Mouse (Mus musculus) midbrain, embryonic 12.5 days (tissue): ENCODE measurements around the gene Grpel1. TPM values are rescaled to one million over a fixed set of nuclear protein-coding genes. Genes with fewer than 3 reads are reported as not detected.

Experiments
- ATAC-seq: fragments of 200-750 bp; cut with Nextera tagmentation; 2 replicates; pipeline ENCODE4 v1.8.0; 2017; ENCODE audit warnings: low read depth, moderate TSS enrichment, moderate library complexity; ENCODE audit not compliant: low FRiP score
- H3K27ac ChIP-seq: fragments of 300-500 bp; sonication (generic); replicated peaks from 2 replicates; pipeline ENCODE4 v1.5.1; 2016; ENCODE audit warnings: mild to moderate bottlenecking
- H3K27me3 ChIP-seq: fragments of 300-500 bp; sonication (generic); 2 replicates; pipeline ENCODE4 v1.6.1; 2016; ENCODE audit warnings: mild to moderate bottlenecking
- H3K36me3 ChIP-seq: fragments of 300-500 bp; sonication (generic); 2 replicates; pipeline ENCODE4 v1.6.1; 2016
- H3K4me1 ChIP-seq: fragments of 300-500 bp; sonication (generic); 2 replicates; pipeline ENCODE4 v1.6.1; 2016
- H3K4me2 ChIP-seq: fragments of 300-500 bp; sonication (generic); replicated peaks from 2 replicates; pipeline ENCODE4 v1.6.1; 2016; ENCODE audit warnings: mild to moderate bottlenecking, moderate library complexity
- H3K4me3 ChIP-seq: fragments of 300-500 bp; sonication (generic); 2 replicates; pipeline ENCODE4 v1.5.1; 2016; ENCODE audit warnings: mild to moderate bottlenecking
- H3K9ac ChIP-seq: fragments of 300-500 bp; sonication (generic); replicated peaks from 2 replicates; pipeline ENCODE4 v1.6.1; 2016; ENCODE audit warnings: mild to moderate bottlenecking, moderate library complexity
- H3K9me3 ChIP-seq: fragments of 300-500 bp; sonication (generic); 2 replicates; pipeline ENCODE4 v1.6.1; 2016; ENCODE audit warnings: mild to moderate bottlenecking
- WGBS: fragments of 180-500 bp; shearing (Covaris S2); methylation state at CpG from one replicate; pipeline ENCODE4 v1.1.7; 2016; 5-methylcytosine and 5-hydroxymethylcytosine counted together
- polyA plus RNA-seq: library from polyadenylated mRNA; unstranded; fragments of >200 nt; fragmentation: Nextera tagmentation; extraction: Ambion mirVana; gene quantifications from 2 replicates; pipeline ENCODE4 v1.2.1, GENCODE M21; 2016

Gene Grpel1
- polyA plus RNA-seq, 1 experiment from 2014 or later = 49.3 TPM

- Histone ChIP-seq H3K9ac (no peak overlapping the region), H3K4me1 (no peaks in the 10 kb centered on the region), H3K4me3 (no peak overlapping the region), H3K27ac (no peak overlapping the region), H3K4me2 (no peak overlapping the region), H3K9me3 (no peaks in the 10 kb centered on the region), H3K36me3 (peaks cover 74% of the 10 kb centered on the region), H3K27me3 (no peaks in the 10 kb centered on the region)
- WGBS = 75% methylated on average over 3 of the region's 3 CpGs
- ATAC-seq = no peak
Observed at GRCm38 (mm10) chr5:36519751-36520150, 55.0 kb downstream of the Grpel1 start.

DNA sequence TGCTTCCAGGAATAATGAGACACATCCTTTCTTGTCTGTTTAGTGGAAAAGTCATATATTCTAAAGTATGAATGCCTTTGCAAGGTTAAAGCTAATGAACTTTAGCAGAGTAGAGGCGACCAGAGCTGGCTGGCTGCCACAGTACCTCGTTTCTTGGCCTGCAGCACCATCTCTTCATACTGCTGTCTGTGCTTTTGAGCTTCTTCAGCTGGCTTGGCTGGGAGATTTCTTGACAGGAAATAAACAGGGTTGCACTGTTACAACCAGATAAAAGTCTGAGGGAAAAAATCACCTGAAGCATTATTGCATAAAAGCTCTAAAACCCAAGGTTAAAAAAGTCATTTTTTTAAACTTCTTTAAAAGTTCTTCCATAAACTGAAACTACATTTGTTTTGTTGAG, 58.0 kb downstream of the Grpel1 start:
- H3K27me3 ChIP-seq = no peaks in the 10 kb centered on the region
- H3K36me3 ChIP-seq = peaks cover 57% of the 10 kb centered on the region
- H3K27ac ChIP-seq = no peak overlapping the region
- no peak overlapping the region for H3K4me3 ChIP-seq
- peaks cover 5% of the 10 kb centered on the region; the same call in 1 of the 2 replicates for H3K4me1 ChIP-seq
- no peaks in the 10 kb centered on the region for H3K9me3 ChIP-seq
- ATAC-seq = no peak
- H3K4me2 ChIP-seq = no peak overlapping the region
- no peak overlapping the region for H3K9ac ChIP-seq
- WGBS = 91% methylated on average over 2 of the region's 2 CpGs

DNA sequence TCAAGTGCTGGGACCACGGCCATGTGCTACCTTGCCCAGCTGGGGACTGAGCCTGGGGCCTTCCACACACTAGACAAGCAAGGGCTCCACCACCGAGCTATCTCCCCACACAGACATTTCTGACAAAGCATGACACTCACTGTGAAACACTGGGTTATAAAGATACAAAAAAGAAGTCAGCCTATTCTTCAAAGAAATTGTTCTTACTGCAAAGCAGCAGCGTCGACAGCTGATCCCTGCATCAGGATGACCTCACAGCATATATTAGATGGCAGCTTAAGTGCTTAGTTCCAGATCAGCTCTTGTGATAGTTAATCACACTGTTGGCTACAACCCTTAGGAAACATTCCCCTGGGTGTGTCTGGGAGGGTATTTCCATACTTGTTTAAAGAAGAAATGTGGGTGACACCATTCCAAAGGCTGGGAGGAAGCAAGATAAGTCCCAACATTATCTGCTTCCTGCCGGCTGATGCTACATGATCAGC, 58.5 kb downstream of the Grpel1 start:
- WGBS = 84% methylated on average over 5 of the region's 5 CpGs
- Histone ChIP-seq H3K36me3 (peaks cover 52% of the 10 kb centered on the region), H3K9ac (no peak overlapping the region), H3K27me3 (no peaks in the 10 kb centered on the region), H3K9me3 (no peaks in the 10 kb centered on the region), H3K4me3 (no peak overlapping the region), H3K4me2 (no peak overlapping the region), H3K4me1 (peaks cover 9% of the 10 kb centered on the region), H3K27ac (no peak overlapping the region)
- no peak for ATAC-seq

Other genes with a start within 250 kb of the Grpel1 start
- gene Sorcs2, start 66.9 kb upstream of the Grpel1 start, polyA plus RNA-seq = 13.2 and 17.4 TPM in 2 replicates
- 2.5 and 2.7 TPM in 2 replicates for gene Tada2b, start 19.3 kb downstream of the Grpel1 start, polyA plus RNA-seq
- gene Ccdc96, start 19.6 kb downstream of the Grpel1 start, polyA plus RNA-seq = 4.2 and 5.3 TPM in 2 replicates
- gene Tbc1d14, start 128.3 kb downstream of the Grpel1 start, polyA plus RNA-seq = 52.5 and 52.7 TPM in 2 replicates
- 44.6 and 50.3 TPM in 2 replicates for gene D5Ertd579e, start 231.0 kb downstream of the Grpel1 start, polyA plus RNA-seq